Mouse (Mus musculus): ENCODE measurements around the gene Ppargc1a.

Ppargc1a gene

GRCm38 (mm10) chr5:51553251-51553650 is 14.3 kb downstream of the Ppargc1a start:
- no peak for DNase-seq (ENCODE audit: extremely low read depth, low read depth)

- no peak for DNase-seq (ENCODE audit: extremely low read depth, low read depth)
Observed at GRCm38 (mm10) chr5:51552483-51553091, 14.9 kb downstream of the Ppargc1a start.

DNA sequence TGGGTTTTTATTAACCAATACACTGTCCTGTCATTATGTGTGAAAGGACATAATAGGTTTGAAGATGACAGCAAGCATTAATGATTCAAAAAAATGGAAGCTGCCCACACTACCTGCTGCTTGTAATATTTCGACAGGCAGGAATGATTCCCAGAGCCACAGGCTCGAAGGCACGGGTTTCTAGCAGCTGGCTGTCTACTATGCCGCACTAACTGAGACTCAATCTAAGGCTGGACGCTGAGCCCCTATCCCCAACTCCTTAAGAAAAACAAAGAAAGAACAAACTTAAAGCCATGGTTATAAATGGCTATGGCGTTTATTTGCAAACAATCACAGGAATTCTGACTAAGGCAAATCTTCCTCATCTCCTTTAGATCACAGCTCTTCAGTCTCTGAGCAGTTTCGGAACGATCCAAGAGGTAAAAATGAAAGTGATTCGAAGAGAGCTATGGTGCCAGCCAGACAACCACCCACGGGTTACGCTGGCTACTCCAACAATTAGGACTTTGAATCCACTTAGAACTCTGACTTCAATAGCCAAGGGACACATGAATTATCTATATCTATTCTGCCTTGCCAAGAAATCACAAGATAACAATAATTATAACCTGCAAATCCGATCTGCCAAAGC is 15.6 kb downstream of the Ppargc1a start:
- DNase-seq (ENCODE audit: extremely low read depth, low read depth) = no peak

GRCm38 (mm10) chr5:51547442-51548035 is 20.0 kb downstream of the Ppargc1a start:
- no peak for DNase-seq (ENCODE audit: extremely low read depth, low read depth)

- DNase-seq (ENCODE audit: extremely low read depth, low read depth) = no peak
Observed at GRCm38 (mm10) chr5:51546817-51547216, 20.7 kb downstream of the Ppargc1a start.

- DNase-seq (ENCODE audit: extremely low read depth, low read depth) = no peak
Observed at GRCm38 (mm10) chr5:51545133-51546049, 22.1 kb downstream of the Ppargc1a start.

DNA sequence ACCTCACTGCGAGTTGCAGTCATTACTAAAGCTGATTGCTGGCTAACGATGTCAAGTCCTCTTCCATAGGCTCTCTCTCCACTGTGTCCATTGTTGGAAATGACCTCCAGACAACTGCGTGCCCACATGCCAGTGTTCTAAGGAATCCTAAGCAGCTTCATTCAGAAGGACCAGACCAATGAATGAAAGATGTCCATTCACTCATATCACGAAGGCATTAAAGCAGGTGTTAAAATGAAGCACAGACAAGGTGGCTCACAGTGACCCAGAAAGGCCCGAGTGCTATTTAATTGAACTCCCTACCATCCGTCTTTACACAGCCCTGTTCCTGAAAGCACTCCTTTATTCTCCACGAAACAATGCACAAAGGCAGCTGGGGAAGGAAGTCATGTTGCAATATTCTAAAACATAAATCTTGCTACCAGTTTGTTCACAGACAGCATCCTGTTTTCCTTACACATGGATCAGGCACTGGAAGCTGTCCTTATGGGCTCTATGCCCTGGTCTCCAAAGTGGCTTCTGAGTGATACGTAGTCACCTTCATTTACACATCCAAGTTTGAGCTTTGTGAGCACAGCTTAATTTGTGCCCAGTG is 23.3 kb downstream of the Ppargc1a start:
- no peak for DNase-seq (ENCODE audit: extremely low read depth, low read depth)

DNA sequence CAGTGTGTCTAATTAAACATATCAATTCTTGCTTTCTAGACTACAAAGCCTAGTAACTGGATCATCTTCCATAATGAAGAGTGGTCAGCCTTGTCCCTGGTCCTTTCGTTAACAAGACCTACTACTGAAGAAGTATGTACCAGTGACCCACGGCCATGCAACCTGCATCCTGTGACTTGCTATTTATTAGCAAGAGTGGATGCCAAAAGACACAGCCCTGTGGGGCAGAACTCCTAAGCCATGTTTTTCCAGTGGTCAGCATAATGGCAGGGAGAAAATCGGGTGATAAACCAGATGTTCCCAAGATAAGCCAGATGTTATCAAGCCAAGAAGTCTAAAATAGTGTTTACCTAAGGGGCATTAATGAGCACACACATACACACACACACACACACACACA is 26.0 kb downstream of the Ppargc1a start:
- DNase-seq (ENCODE audit: extremely low read depth, low read depth) = no peak

GRCm38 (mm10) chr5:51540816-51541215 is 26.7 kb downstream of the Ppargc1a start:
- DNase-seq (ENCODE audit: extremely low read depth, low read depth) = no peak

DNA sequence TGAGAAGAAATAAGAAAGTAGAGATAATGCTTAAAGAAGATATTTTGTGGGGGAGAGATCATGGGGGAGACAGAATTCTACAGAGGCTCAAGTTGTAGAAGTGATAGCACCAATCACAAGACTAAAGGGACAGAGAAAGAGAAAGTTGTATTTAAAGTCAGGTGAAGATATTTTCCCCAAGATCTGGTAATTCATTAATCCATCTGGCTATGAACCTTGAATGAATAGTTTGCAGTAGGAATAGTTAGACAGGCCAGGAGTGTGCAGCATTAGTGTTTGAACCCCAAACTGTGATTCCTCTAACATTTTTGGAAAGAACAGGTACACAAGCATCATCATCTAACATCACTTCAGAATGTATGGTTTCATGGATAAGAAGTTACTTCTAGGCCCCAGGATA is 28.0 kb downstream of the Ppargc1a start:
- DNase-seq (ENCODE audit: extremely low read depth, low read depth) = no peak

GRCm38 (mm10) chr5:51538319-51538718 is 29.2 kb downstream of the Ppargc1a start:
- no peak for DNase-seq (ENCODE audit: extremely low read depth, low read depth)

DNA sequence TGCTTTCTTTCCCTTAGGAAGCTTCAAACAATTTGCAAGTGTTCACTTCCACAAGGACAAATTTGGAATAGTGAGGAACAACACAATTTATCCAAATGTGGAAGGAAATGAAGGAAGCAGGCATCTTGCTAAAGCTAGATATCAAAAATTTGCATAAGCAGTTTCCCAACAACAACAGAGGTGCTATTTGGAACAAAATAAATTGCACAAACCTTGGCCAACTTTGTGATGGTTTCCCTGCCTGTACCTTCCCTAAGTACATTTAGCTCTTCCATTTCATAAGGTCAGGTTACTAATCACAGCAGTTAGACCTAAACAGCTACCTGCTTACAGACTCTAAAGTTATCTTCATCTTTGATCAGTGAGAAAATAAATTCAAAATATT is 29.9 kb downstream of the Ppargc1a start:
- DNase-seq (ENCODE audit: extremely low read depth, low read depth) = no peak

- no peak for DNase-seq (ENCODE audit: extremely low read depth, low read depth)
Observed at GRCm38 (mm10) chr5:51537009-51537645, 30.4 kb downstream of the Ppargc1a start.

DNA sequence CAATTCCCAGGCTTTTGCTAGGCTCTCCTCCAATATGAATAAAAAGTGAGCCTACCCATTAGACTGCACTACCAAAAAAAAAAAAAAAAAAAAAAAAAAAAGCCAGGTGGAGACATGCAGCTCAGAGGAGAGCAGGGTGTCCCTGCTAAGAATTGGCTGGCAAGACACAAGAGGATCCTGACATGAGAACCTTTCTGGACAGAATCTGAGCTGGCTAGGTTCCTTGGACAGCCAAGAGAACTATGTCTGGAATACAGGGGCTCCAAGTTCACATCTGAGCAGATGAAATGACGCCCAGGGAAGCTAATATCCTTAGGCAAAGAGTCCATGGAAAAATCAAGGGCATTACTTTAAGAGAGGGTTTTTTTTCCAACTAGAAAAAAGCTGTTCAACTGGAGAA is 33.1 kb downstream of the Ppargc1a start:
- no peak for DNase-seq (ENCODE audit: extremely low read depth, low read depth)

DNA sequence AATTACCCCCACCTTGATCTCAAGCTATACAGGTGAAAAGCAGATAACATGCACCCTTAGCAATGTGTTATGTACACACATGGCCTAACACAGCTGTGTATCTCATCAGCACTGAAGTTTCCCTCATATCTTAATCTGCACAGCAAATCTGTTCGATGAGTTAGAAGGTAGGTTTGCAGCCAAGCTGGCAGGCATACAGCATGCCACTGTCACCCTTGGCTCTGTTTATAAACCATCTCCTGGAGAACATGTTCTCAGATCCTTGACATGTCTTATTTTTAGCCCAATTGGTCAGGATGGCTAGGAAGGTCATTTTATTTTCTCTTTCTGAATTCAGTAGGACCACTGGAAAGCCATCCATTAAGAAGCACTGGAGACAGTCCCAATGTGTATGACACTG is 36.2 kb downstream of the Ppargc1a start:
- DNase-seq (ENCODE audit: extremely low read depth, low read depth) = no peak

GRCm38 (mm10) chr5:51529444-51529843 is 38.1 kb downstream of the Ppargc1a start:
- DNase-seq (ENCODE audit: extremely low read depth, low read depth) = no peak

DNA sequence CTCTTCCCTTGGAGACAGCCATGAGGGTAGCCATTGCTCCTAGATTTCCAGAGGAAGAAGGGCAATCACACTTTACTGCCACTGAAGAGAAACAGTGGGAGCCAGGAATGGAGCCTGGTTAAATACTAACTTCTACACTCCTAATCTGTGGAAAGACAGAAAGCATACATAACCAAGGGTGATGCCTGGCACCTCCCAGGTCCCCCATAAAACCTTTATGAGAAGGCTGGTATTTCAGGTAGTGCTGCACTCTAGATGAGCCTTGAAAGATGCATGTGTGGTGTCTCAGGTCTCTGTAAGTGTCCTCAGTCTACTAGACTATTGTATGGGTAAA is 39.4 kb downstream of the Ppargc1a start:
- no peak for DNase-seq (ENCODE audit: extremely low read depth, low read depth)

- no peak for DNase-seq (ENCODE audit: extremely low read depth, low read depth)
Observed at GRCm38 (mm10) chr5:51527498-51528164, 39.9 kb downstream of the Ppargc1a start.

GRCm38 (mm10) chr5:51525858-51526257 is 41.7 kb downstream of the Ppargc1a start:
- DNase-seq (ENCODE audit: extremely low read depth, low read depth) = no peak

- no peak for DNase-seq (ENCODE audit: extremely low read depth, low read depth)
Observed at GRCm38 (mm10) chr5:51520807-51521206, 46.7 kb downstream of the Ppargc1a start.
